Mouse (Mus musculus) cerebellum, adult 9-11 months (tissue): Measurements from ENCODE around the gene Vgll1.

Source experiments
- DNase-seq: peaks from one replicate; pipeline ENCODE4 v3.0.0; 2022

The Vgll1 gene

GRCm38 (mm10) chrX:57087806-57088205 is at the start of gene Vgll1:
Gene Vgll1 (plus strand): TSS chrX:57088106.
- no peak for DNase-seq

- no peak for DNase-seq
Measured at GRCm38 (mm10) chrX:57042774-57043173, 45.1 kb upstream of the Vgll1 start, which contains the start of gene Brs3. Gene Brs3 (plus strand): TSS chrX:57043074.

- DNase-seq = no peak
Measured at GRCm38 (mm10) chrX:57043869-57044268, 44.0 kb upstream of the Vgll1 start.

GRCm38 (mm10) chrX:57052848-57053173 is 35.1 kb upstream of the Vgll1 start:
- no peak for DNase-seq

GRCm38 (mm10) chrX:57053174-57053992 is 34.5 kb upstream of the Vgll1 start, which contains the start of gene Htatsf1:
Gene Htatsf1 (plus strand): TSS chrX:57053583.
- DNase-seq = peak; percentile 87

- DNase-seq = no peak
Measured at GRCm38 (mm10) chrX:57053993-57054385, 33.9 kb upstream of the Vgll1 start.

GRCm38 (mm10) chrX:57081496-57081895 is 6.4 kb upstream of the Vgll1 start:
- DNase-seq = no peak

- DNase-seq = no peak
Measured at GRCm38 (mm10) chrX:57103415-57103814, 15.5 kb downstream of the Vgll1 start.

- DNase-seq = no peak
Measured at GRCm38 (mm10) chrX:57106956-57107355, 19.1 kb downstream of the Vgll1 start.

GRCm38 (mm10) chrX:57118143-57118542 is 30.2 kb downstream of the Vgll1 start:
- DNase-seq = no peak

GRCm38 (mm10) chrX:57120768-57121167 is 32.9 kb downstream of the Vgll1 start:
- no peak for DNase-seq

- no peak for DNase-seq
Measured at GRCm38 (mm10) chrX:57130633-57131032, 42.7 kb downstream of the Vgll1 start.

GRCm38 (mm10) chrX:57137627-57138026 is 49.7 kb downstream of the Vgll1 start:
- DNase-seq = no peak

- no peak for DNase-seq
Measured at GRCm38 (mm10) chrX:57153520-57153919, 65.6 kb downstream of the Vgll1 start.
